Mouse (Mus musculus) E14TG2a.4 (cell line): Measurements from ENCODE around the gene Ccpg1os.

Experiments used
- CTCF ChIP-seq: conservative IDR thresholded peaks from 2 replicates; pipeline ENCODE4 v1.5.1; 2014; ENCODE audit warnings: low read length
- NANOG ChIP-seq: IDR thresholded peaks from 2 replicates; pipeline ENCODE4 v1.6.1; 2014; ENCODE audit warnings: borderline replicate concordance, low read length, mixed read lengths
- POU5F1 ChIP-seq: IDR thresholded peaks from 2 replicates; pipeline ENCODE4 v1.6.1; 2014; ENCODE audit warnings: low read length, borderline replicate concordance

DNA sequence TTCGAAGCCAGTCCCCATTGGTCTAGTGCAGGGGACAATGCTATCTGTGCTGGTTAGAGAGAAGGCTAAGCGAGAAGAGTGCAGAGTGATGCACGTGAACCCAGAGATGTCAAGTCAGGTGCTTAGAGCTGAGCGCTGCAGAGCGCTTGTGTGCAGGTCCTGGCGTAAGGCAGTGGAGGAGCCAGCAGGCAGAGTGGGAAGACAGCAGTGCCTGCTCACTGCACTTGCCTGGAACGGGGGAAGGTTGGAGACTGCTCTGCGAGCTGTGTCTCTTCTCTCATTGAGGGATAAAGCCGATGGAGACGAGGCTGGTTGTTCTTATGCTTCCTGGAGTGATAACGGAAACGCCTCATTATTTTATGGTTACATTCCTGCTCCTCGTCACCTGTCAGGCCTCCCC is 29.5 kb upstream of the Ccpg1os start:
- TF ChIP-seq CTCF (no peak), POU5F1 (no peak), NANOG (no peak)
